Comparison of ENCODE assay signal across 9 mouse cellular contexts in genomic region chr8:12912011-12912410, GRCm38 (mm10). TPM values are rescaled to one million over a fixed set of nuclear protein-coding genes. Genes with fewer than 3 reads are reported as not detected.
DNase-seq lines count a peak whose midpoint lies in the region; ATAC-seq and TF ChIP-seq lines count a peak whose summit lies in the region.
"Had no signal": no experiment of that assay in that cellular context is flagged by ENCODE, and none has a peak within 500 bp of the region (broad histone marks: within the 10 kb centered on the region; RNA-seq: fewer than 3 reads in every experiment).

No protein-coding gene starts in this region.

- no peak for TF ChIP-seq EP300 in stomach, postnatal 0 days (optimal IDR thresholded peaks at IDR 0.05)

- H3K27me3 ChIP-seq in midbrain, embryonic 11.5 days (ENCODE audit: control insufficient read depth, insufficient read depth, low read length) = no peaks in the 10 kb centered on the region
- no peaks in the 10 kb centered on the region for H3K27me3 ChIP-seq in midbrain, embryonic 15.5 days (replicated peaks)
- peaks cover 11% of the 10 kb centered on the region for H3K27me3 ChIP-seq in embryonic facial prominence, embryonic 10.5 days (replicated peaks; ENCODE audit: low read depth, poor library complexity, severe bottlenecking)
- no peaks in the 10 kb centered on the region for H3K27me3 ChIP-seq in kidney, embryonic 16.5 days (ENCODE audit: insufficient read depth, low read length)
- no peaks in the 10 kb centered on the region for H3K27me3 ChIP-seq in stomach, postnatal 0 days (ENCODE audit: control insufficient read depth, insufficient read depth, low read length)

- no peak for DNase-seq in midbrain, embryonic 11.5 days (ENCODE audit: low spot score, missing footprints)
- DNase-seq in embryonic facial prominence, embryonic 10.5 days (ENCODE audit: low spot score) = peak; percentile 84
- DNase-seq in stomach, postnatal 0 days (ENCODE audit: low spot score) = peak; percentile 26
- no peak for DNase-seq in adrenal gland, postnatal 25 days
- DNase-seq in thymus, postnatal 25 days = no peak
- DNase-seq: liver had no signal

- no peak overlapping the region for H3K4me3 ChIP-seq in midbrain, embryonic 11.5 days (ENCODE audit: low read depth, low read length)
- no peak overlapping the region for H3K4me3 ChIP-seq in midbrain, embryonic 15.5 days
- H3K4me3 ChIP-seq in embryonic facial prominence, embryonic 10.5 days = peak overlapping the region; percentile 29; the same call in 1 of the 2 replicates
- no peak overlapping the region for H3K4me3 ChIP-seq in kidney, embryonic 16.5 days (ENCODE audit: low read length)
- H3K4me3 ChIP-seq in stomach, postnatal 0 days (ENCODE audit: low read depth, low read length) = no peak overlapping the region

- no peak overlapping the region for H3K27ac ChIP-seq in midbrain, embryonic 11.5 days (ENCODE audit: low read depth, low read length)
- no peak overlapping the region for H3K27ac ChIP-seq in midbrain, embryonic 15.5 days
- H3K27ac ChIP-seq in embryonic facial prominence, embryonic 10.5 days (replicated peaks) = peak overlapping the region; percentile 82
- peak overlapping the region; percentile 86 for H3K27ac ChIP-seq in kidney, embryonic 16.5 days (ENCODE audit: low read length)
- no peak overlapping the region for H3K27ac ChIP-seq in stomach, postnatal 0 days (replicated peaks)

- H3K9ac ChIP-seq in midbrain, embryonic 11.5 days (ENCODE audit: low read length) = no peak overlapping the region
- no peak overlapping the region for H3K9ac ChIP-seq in midbrain, embryonic 15.5 days
- no peak overlapping the region for H3K9ac ChIP-seq in kidney, embryonic 16.5 days (replicated peaks; ENCODE audit: low read length)
- no peak overlapping the region for H3K9ac ChIP-seq in stomach, postnatal 0 days (ENCODE audit: low read length)

- H3K36me3 ChIP-seq in midbrain, embryonic 11.5 days (ENCODE audit: control insufficient read depth, insufficient read depth, low read length) = no peaks in the 10 kb centered on the region; the same call in 1 of the 2 replicates
- no peaks in the 10 kb centered on the region for H3K36me3 ChIP-seq in midbrain, embryonic 15.5 days (replicated peaks)
- peaks cover 14% of the 10 kb centered on the region for H3K36me3 ChIP-seq in embryonic facial prominence, embryonic 10.5 days (replicated peaks)
- no peaks in the 10 kb centered on the region for H3K36me3 ChIP-seq in kidney, embryonic 16.5 days (ENCODE audit: insufficient read depth, low read length)
- H3K36me3 ChIP-seq in stomach, postnatal 0 days (ENCODE audit: control insufficient read depth, insufficient read depth, low read length) = no peaks in the 10 kb centered on the region

- ATAC-seq in midbrain, embryonic 11.5 days (ENCODE audit: low FRiP score) = 0 out of 2 replicates have a peak, but pooled peaks have one; percentile 40
- ATAC-seq in midbrain, embryonic 15.5 days (replicated peaks) = no peak
- ATAC-seq in kidney, embryonic 16.5 days (ENCODE audit: low FRiP score, low TSS enrichment) = peak; percentile 88
- peak; percentile 38; the same call in 1 of the 2 replicates for ATAC-seq in stomach, postnatal 0 days (ENCODE audit: low FRiP score, low TSS enrichment)

- no peak overlapping the region for H3K4me2 ChIP-seq in midbrain, embryonic 11.5 days
- H3K4me2 ChIP-seq in midbrain, embryonic 15.5 days = no peak overlapping the region
- H3K4me2 ChIP-seq in kidney, embryonic 16.5 days (replicated peaks; ENCODE audit: low read depth, low read length) = no peak overlapping the region
- H3K4me2 ChIP-seq in stomach, postnatal 0 days (replicated peaks; ENCODE audit: low read depth) = no peak overlapping the region
- H3K4me2 ChIP-seq: heart, embryonic 11.5 days had no signal

- no peak for TF ChIP-seq CTCF in stomach, postnatal 0 days (IDR thresholded peaks at IDR 0.05; ENCODE audit: low read depth)

- WGBS in midbrain, embryonic 11.5 days = 18% methylated on average over 5 of the region's 5 CpGs
- 9% methylated on average over 5 of the region's 5 CpGs for WGBS in midbrain, embryonic 15.5 days
- 22% methylated on average over 5 of the region's 5 CpGs for WGBS in embryonic facial prominence, embryonic 10.5 days
- 21% methylated on average over 5 of the region's 5 CpGs for WGBS in kidney, embryonic 16.5 days
- WGBS in stomach, postnatal 0 days = 17% methylated on average over 5 of the region's 5 CpGs

- no peaks in the 10 kb centered on the region for H3K9me3 ChIP-seq in midbrain, embryonic 11.5 days (ENCODE audit: control insufficient read depth, low read length)
- H3K9me3 ChIP-seq in midbrain, embryonic 15.5 days = no peaks in the 10 kb centered on the region
- no peaks in the 10 kb centered on the region for H3K9me3 ChIP-seq in embryonic facial prominence, embryonic 10.5 days
- no peaks in the 10 kb centered on the region; the same call in 1 of the 2 replicates for H3K9me3 ChIP-seq in kidney, embryonic 16.5 days (ENCODE audit: low read length)
- H3K9me3 ChIP-seq in stomach, postnatal 0 days (ENCODE audit: control insufficient read depth, low read length) = no peaks in the 10 kb centered on the region

- H3K4me1 ChIP-seq in midbrain, embryonic 11.5 days (ENCODE audit: control insufficient read depth, insufficient read depth, low read length) = peaks cover 14% of the 10 kb centered on the region
- peaks cover 11% of the 10 kb centered on the region for H3K4me1 ChIP-seq in midbrain, embryonic 15.5 days
- peaks cover 39% of the 10 kb centered on the region for H3K4me1 ChIP-seq in embryonic facial prominence, embryonic 10.5 days
- peaks cover 21% of the 10 kb centered on the region for H3K4me1 ChIP-seq in kidney, embryonic 16.5 days (ENCODE audit: insufficient read depth, low read length)
- H3K4me1 ChIP-seq in stomach, postnatal 0 days (replicated peaks; ENCODE audit: control insufficient read depth, insufficient read depth) = peaks cover 3% of the 10 kb centered on the region; the same call in 1 of the 2 replicates

RNA-seq across cellular contexts. Expression of gene Mcf2l, which starts 38.4 kb away (rescaled TPM):
- polyA plus RNA-seq in midbrain, embryonic 11.5 days (2014; fragmentation: Nextera tagmentation; extraction: Ambion mirVana) = 44.2 and 46.0 TPM in 2 replicates
- 176 and 189 TPM in 2 replicates for polyA plus RNA-seq in midbrain, embryonic 15.5 days (2015; fragmentation: Nextera tagmentation; extraction: Ambion mirVana)
- polyA plus RNA-seq in embryonic facial prominence, embryonic 10.5 days (2016; fragmentation: Nextera tagmentation; extraction: Ambion mirVana) = 15.8 and 17.4 TPM in 2 replicates
- 21.5 and 24.1 TPM in 2 replicates for polyA plus RNA-seq in kidney, embryonic 16.5 days (2015; fragmentation: Nextera tagmentation; extraction: Ambion mirVana)
- polyA plus RNA-seq in stomach, postnatal 0 days (2015; fragmentation: Nextera tagmentation; extraction: Ambion mirVana) = 9.6 TPM in 2 replicates
- 26.9 and 27.1 TPM in 2 replicates for total RNA-seq in adrenal gland, postnatal 25 days (2021)

Comparison
In these comparisons a context has a peak if more than half of its experiments do, and no peak if none do; other contexts are left out.
1. DNase-seq: peak in embryonic facial prominence, embryonic 10.5 days (single experiment) and stomach, postnatal 0 days (single experiment); none in midbrain, embryonic 11.5 days (single experiment), adrenal gland, postnatal 25 days (single experiment) and thymus, postnatal 25 days (single experiment).
2. H3K27ac ChIP-seq: peak in embryonic facial prominence, embryonic 10.5 days (single experiment) and kidney, embryonic 16.5 days (single experiment); none in midbrain, embryonic 11.5 days (single experiment), midbrain, embryonic 15.5 days (single experiment) and stomach, postnatal 0 days (single experiment).